31 mouse cellular contexts compared by ENCODE assay signal in genomic region chr4:140992215-140992614, GRCm38 (mm10). TPM values are rescaled to one million over a fixed set of nuclear protein-coding genes. Genes with fewer than 3 reads are reported as not detected.
DNase-seq lines count a peak whose midpoint lies in the region; TF ChIP-seq lines count a peak whose summit lies in the region.
"Had no signal": no experiment of that assay in that cellular context is flagged by ENCODE, and none has a peak within 500 bp of the region (broad histone marks: within the 10 kb centered on the region; RNA-seq: fewer than 3 reads in every experiment).

No protein-coding gene starts in this region.

- H3K9ac ChIP-seq in heart, adult 2 months (ENCODE audit: low read depth, low read length) = no peak overlapping the region
- H3K9ac ChIP-seq: forebrain, embryonic 12.5 days; heart, embryonic 13.5 days; kidney, embryonic 15.5 days; liver, embryonic 13.5 days had no signal

- no peak overlapping the region for H3K4me3 ChIP-seq in heart, adult 2 months
- H3K4me3 ChIP-seq in embryonic facial prominence, embryonic 10.5 days = no peak overlapping the region
- H3K4me3 ChIP-seq: erythroblast, embryonic 14.5 days; forebrain, embryonic 12.5 days; heart, embryonic 13.5 days; kidney, embryonic 15.5 days; limb, embryonic 10.5 days; limb, embryonic 15.5 days; liver, embryonic 13.5 days; midbrain, embryonic 13.5 days had no signal

- no peak for TF ChIP-seq CTCF in heart, adult 2 months (IDR thresholded peaks at IDR 0.05)

- no peaks in the 10 kb centered on the region; the same call in 1 of the 2 replicates for H3K79me2 ChIP-seq in heart, adult 2 months (replicated peaks; ENCODE audit: control insufficient read depth, insufficient read depth, low read length)

- WGBS in heart, adult 2 months = 81% methylated on average over 20 of the region's 20 CpGs
- WGBS in embryonic facial prominence, embryonic 10.5 days = 81% methylated on average over 20 of the region's 20 CpGs

- intact Hi-C loops in heart, adult 2 months (cut with DNase I) = no loop called here

- TF ChIP-seq POLR2A in heart, adult 2 months (IDR thresholded peaks at IDR 0.05; ENCODE audit: insufficient read depth, low read depth, low read length) = no peak

- no peaks in the 10 kb centered on the region for H3K36me3 ChIP-seq in heart, adult 2 months (ENCODE audit: control insufficient read depth, insufficient read depth, low read length)
- H3K36me3 ChIP-seq in embryonic facial prominence, embryonic 10.5 days (replicated peaks) = peaks cover 56% of the 10 kb centered on the region

- no peak for TF ChIP-seq EP300 in heart, adult 2 months (IDR thresholded peaks at IDR 0.05; ENCODE audit: insufficient read depth, low read depth, low read length)

- no peaks in the 10 kb centered on the region for H3K27me3 ChIP-seq in heart, adult 2 months (ENCODE audit: control insufficient read depth, insufficient read depth, low read length)
- H3K27me3 ChIP-seq in embryonic facial prominence, embryonic 10.5 days (replicated peaks; ENCODE audit: low read depth, poor library complexity, severe bottlenecking) = no peaks in the 10 kb centered on the region
- H3K27me3 ChIP-seq: forebrain, embryonic 12.5 days; heart, embryonic 13.5 days; kidney, embryonic 15.5 days; limb, embryonic 15.5 days; liver, embryonic 13.5 days; megakaryocyte, embryonic 14.5 days; midbrain, embryonic 13.5 days; Patski had no signal

- no peaks in the 10 kb centered on the region for H3K9me3 ChIP-seq in embryonic facial prominence, embryonic 10.5 days
- H3K9me3 ChIP-seq: forebrain, embryonic 12.5 days; heart, embryonic 13.5 days; kidney, embryonic 15.5 days; limb, embryonic 10.5 days; limb, embryonic 15.5 days; liver, embryonic 13.5 days; megakaryocyte, embryonic 14.5 days; midbrain, embryonic 13.5 days had no signal

- H3K27ac ChIP-seq in heart, adult 2 months = no peak overlapping the region
- 0 out of 2 replicates have a peak overlapping the region, but pooled peaks have one; percentile 24 for H3K27ac ChIP-seq in embryonic facial prominence, embryonic 10.5 days (replicated peaks)
- H3K27ac ChIP-seq: forebrain, embryonic 12.5 days; heart, embryonic 13.5 days; kidney, embryonic 15.5 days; limb, embryonic 10.5 days; limb, embryonic 15.5 days; liver, embryonic 13.5 days; midbrain, embryonic 13.5 days had no signal

- DNase-seq in cerebellum, adult 18-20 months = peak; percentile 67 to 70
- DNase-seq in cerebellum, adult 8-10 months = no peak
- DNase-seq in heart, adult 11 months = peak; percentile 90
- DNase-seq in heart, adult 2 months = no peak
- peak; percentile 66 for DNase-seq in cerebellum, adult 9-11 months
- no peak for DNase-seq in embryonic facial prominence, embryonic 10.5 days (ENCODE audit: low spot score)
- no peak for DNase-seq in thymus, postnatal 4 days
- DNase-seq: adrenal gland, postnatal 10 days; gastrocnemius, postnatal 25 days; heart, postnatal 10 days; kidney, adult 18-20 months; kidney, postnatal 36 days; layer of hippocampus, postnatal 36 days; liver, embryonic 13.5 days; lung, adult 18-20 months; lung, postnatal 4 days; right cerebral cortex, postnatal 25 days; spleen, adult 18-20 months; thymus, postnatal 14 days had no signal

- no peaks in the 10 kb centered on the region for H3K4me1 ChIP-seq in heart, adult 2 months (ENCODE audit: control insufficient read depth, insufficient read depth, low read length)
- H3K4me1 ChIP-seq in embryonic facial prominence, embryonic 10.5 days = peaks cover 34% of the 10 kb centered on the region

RNA-seq across cellular contexts. Expression of gene Atp13a2, which starts 5.5 kb away (rescaled TPM):
- total RNA-seq in heart, adult 2 months (2021) = 10 to 100 TPM; 15.1 to 17.7 TPM
- polyA plus RNA-seq in heart, adult 2 months (2012; rRNA removed) = 30.4 and 34.8 TPM in 2 replicates
- polyA plus RNA-seq in embryonic facial prominence, embryonic 10.5 days (2016; fragmentation: Nextera tagmentation; extraction: Ambion mirVana) = 42.4 and 43.2 TPM in 2 replicates

RNA-seq across cellular contexts. Expression of gene Mfap2, which starts 18.0 kb away (rescaled TPM):
- 1 to 10 TPM; 3.1 TPM for total RNA-seq in heart, adult 2 months (2021)
- polyA plus RNA-seq in heart, adult 2 months (2012; rRNA removed) = 12.2 and 17.6 TPM in 2 replicates
- 399 and 480 TPM in 2 replicates for polyA plus RNA-seq in embryonic facial prominence, embryonic 10.5 days (2016; fragmentation: Nextera tagmentation; extraction: Ambion mirVana)
- total RNA-seq: common myeloid progenitor, adult 5-6 weeks; hematopoietic stem cell, adult 5-6 weeks; MEL had no signal

RNA-seq across cellular contexts. Expression of gene Sdhb, which starts 31.2 kb away (rescaled TPM):
- 1,000 to 10,000 TPM; 1,126 to 1,344 TPM for total RNA-seq in heart, adult 2 months (2021)
- 1,030 and 1,505 TPM in 2 replicates for polyA plus RNA-seq in heart, adult 2 months (2012; rRNA removed)
- polyA plus RNA-seq in embryonic facial prominence, embryonic 10.5 days (2016; fragmentation: Nextera tagmentation; extraction: Ambion mirVana) = 432 and 438 TPM in 2 replicates

Comparison
In these comparisons a context has a peak if more than half of its experiments do, and no peak if none do; other contexts are left out.
1. DNase-seq: peak in cerebellum, adult 18-20 months (2 of 2), heart, adult 11 months (single experiment) and cerebellum, adult 9-11 months (single experiment); none in cerebellum, adult 8-10 months (single experiment), heart, adult 2 months (0 of 2), embryonic facial prominence, embryonic 10.5 days (single experiment) and thymus, postnatal 4 days (single experiment).
2. RNA of gene Mfap2, which starts 18.0 kb away (polyA plus RNA-seq): 399 to 480 TPM in embryonic facial prominence, embryonic 10.5 days; 12.2 to 17.6 TPM in heart, adult 2 months; every median in the first group is over 10 times any median in the second.